Mouse (Mus musculus) heart, adult 2 months (tissue): ENCODE measurements around the gene Slc51b.

Experiments
- CTCF ChIP-seq: fragments of 200-600 bp; IDR thresholded peaks from 2 replicates; pipeline ENCODE4 v1.8.1; 2022; ENCODE audit warnings: antibody characterized with exemption, mild to moderate bottlenecking, moderate library complexity
- EP300 ChIP-seq: fragments of 200-500 bp; IDR thresholded peaks from 2 replicates; pipeline ENCODE4 v1.6.1; 2011; ENCODE audit warnings: low read depth, low read length, control low read depth; ENCODE audit not compliant: insufficient read depth
- POLR2A ChIP-seq: fragments of 200-500 bp; IDR thresholded peaks from 2 replicates; pipeline ENCODE4 v1.6.1; 2011; ENCODE audit warnings: mild to moderate bottlenecking, low read depth, low read length, control low read depth; ENCODE audit not compliant: insufficient read depth

GRCm38 (mm10) chr9:65430921-65431320, 8.2 kb upstream of the Slc51b start:
- TF ChIP-seq CTCF (no peak), POLR2A (no peak), EP300 (no peak)
